Mouse (Mus musculus) forebrain, embryonic 16.5 days (tissue): ENCODE data around the gene Rgp1. TPM values are rescaled to one million over a fixed set of nuclear protein-coding genes. Genes with fewer than 3 reads are reported as not detected.

Experiments
- ATAC-seq: fragments of 200-750 bp; cut with Nextera tagmentation; 2 replicates; pipeline ENCODE4 v1.8.0; 2017; ENCODE audit warnings: mild to moderate bottlenecking, moderate library complexity
- H3K27ac ChIP-seq: fragments of 300-500 bp; sonication (generic); 2 replicates; pipeline ENCODE4 v1.5.1; 2014; ENCODE audit warnings: low read length, control low read depth
- H3K27me3 ChIP-seq: fragments of 300-500 bp; sonication (generic); replicated peaks from 2 replicates; pipeline ENCODE4 v1.6.1; 2014; ENCODE audit warnings: low read length; ENCODE audit not compliant: control insufficient read depth, insufficient read depth
- H3K36me3 ChIP-seq: fragments of 300-500 bp; sonication (generic); 2 replicates; pipeline ENCODE4 v1.6.1; 2014; ENCODE audit not compliant: control insufficient read depth, insufficient read depth
- H3K4me1 ChIP-seq: fragments of 300-500 bp; sonication (generic); replicated peaks from 2 replicates; pipeline ENCODE4 v1.6.1; 2014; ENCODE audit warnings: low read length; ENCODE audit not compliant: control insufficient read depth, insufficient read depth
- H3K4me2 ChIP-seq: fragments of 300-500 bp; sonication (generic); 2 replicates; pipeline ENCODE4 v1.6.1; 2014; ENCODE audit warnings: mild to moderate bottlenecking, low read length, control low read depth
- H3K4me3 ChIP-seq: fragments of 300-500 bp; sonication (generic); replicated peaks from 2 replicates; pipeline ENCODE4 v1.5.1; 2014; ENCODE audit warnings: mild to moderate bottlenecking, low read length, control low read depth
- H3K9ac ChIP-seq: fragments of 300-500 bp; sonication (generic); replicated peaks from 2 replicates; pipeline ENCODE4 v1.6.1; 2014; ENCODE audit warnings: low read depth, low read length, control low read depth
- H3K9me3 ChIP-seq: fragments of 300-500 bp; sonication (generic); 2 replicates; pipeline ENCODE4 v1.6.1; 2016; ENCODE audit warnings: low read length; ENCODE audit not compliant: control insufficient read depth
- WGBS: fragments of 180-500 bp; shearing (Covaris S2); extraction: QIAGEN DNeasy Blood & Tissue Kit; methylation state at CpG from one replicate; pipeline ENCODE4 v1.1.7; 2014; 5-methylcytosine and 5-hydroxymethylcytosine counted together
- polyA plus RNA-seq: library from polyadenylated mRNA; unstranded; fragments of >200 nt; fragmentation: Nextera tagmentation; extraction: Ambion mirVana; gene quantifications from 2 replicates; pipeline ENCODE4 v1.2.1, GENCODE M21; 2015

Gene Rgp1
- polyA plus RNA-seq, result 27.0 and 30.5 TPM in 2 replicates

DNA sequence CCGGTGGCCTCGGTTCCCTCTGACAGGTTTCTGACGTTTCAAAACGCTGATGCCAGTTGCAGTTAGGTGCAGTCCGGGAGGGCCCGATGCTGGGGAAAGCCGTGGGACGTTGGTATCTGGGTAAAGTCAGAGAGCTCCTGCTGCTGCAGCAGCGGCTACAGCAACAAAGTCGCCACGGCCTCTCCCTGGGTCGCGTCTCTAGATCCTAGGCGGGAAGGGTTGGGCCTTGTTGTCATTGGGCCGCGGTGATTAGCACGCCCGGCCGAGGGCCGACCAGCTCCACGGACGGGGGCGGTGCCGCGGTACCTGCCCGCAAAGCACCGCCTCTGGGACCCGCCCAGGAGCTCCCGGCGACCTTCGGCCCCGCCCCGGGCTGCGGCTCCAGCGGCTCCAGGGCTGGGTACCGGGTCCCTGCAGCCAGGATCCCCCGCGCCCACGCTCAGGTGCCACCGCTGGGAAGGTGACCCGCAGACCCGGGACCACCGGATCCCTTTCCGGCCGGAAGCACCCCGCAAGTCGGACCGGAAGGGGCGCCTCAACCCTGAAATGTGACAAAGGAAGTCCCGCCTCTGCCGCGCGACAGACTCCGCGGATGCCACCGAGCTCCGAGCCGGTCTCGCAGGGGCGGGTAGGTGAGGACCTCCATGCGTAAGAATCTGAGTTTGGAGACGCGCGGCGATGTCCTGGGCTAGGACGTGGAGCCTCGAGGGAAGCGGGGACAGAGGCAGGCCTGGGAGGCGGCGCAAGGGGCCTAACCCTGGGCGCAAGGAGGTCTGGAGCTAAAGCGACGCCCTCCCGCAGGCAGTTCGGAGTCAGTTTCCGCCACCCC, at the start of gene Rgp1, which contains the start of gene Gba2:
Gene Rgp1, plus strand, starts transcription at position 340 of the 829 bp plus-strand sequence.
Gene Gba2, minus strand, starts transcription at position 498 of the 829 bp plus-strand sequence.
- Histone ChIP-seq H3K4me3 (peak within 1 kb of the TSS; percentile 95), H3K9me3 (no peaks in the 10 kb centered on the region), H3K36me3 (peaks cover 17% of the 10 kb centered on the region), H3K4me1 (peaks cover 47% of the 10 kb centered on the region), H3K27me3 (no peaks in the 10 kb centered on the region), H3K27ac (peak within 1 kb of the TSS; percentile 76), H3K4me2 (peak within 1 kb of the TSS; percentile 83), H3K9ac (peak within 1 kb of the TSS; percentile 96)
- under 1% methylated on average over 76 of the region's 76 CpGs for WGBS
- ATAC-seq, result peak; percentile 88

DNA sequence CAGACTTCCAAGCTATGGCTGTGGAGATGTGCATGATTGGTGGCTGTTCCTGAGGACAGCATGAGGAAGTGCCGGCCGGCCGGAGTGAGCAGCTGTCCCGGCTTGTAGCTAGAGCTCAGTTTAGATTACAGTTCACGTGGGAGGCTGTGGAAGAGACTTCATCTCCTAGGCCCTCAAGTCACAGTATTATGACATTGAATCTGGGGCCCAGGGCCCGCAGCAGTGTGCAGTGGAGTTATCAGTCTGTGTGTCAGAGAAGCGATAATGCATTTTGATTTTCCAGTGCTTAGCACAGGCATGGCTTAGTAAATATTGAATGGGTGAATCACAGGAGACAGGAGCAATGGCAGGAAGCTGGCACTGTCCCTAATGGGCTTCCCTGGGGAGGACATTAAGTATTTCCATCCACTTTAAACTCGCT, 48.4 kb upstream of the Rgp1 start:
- ATAC-seq, result no peak
- WGBS, result 76% methylated on average over 8 of the region's 8 CpGs

DNA sequence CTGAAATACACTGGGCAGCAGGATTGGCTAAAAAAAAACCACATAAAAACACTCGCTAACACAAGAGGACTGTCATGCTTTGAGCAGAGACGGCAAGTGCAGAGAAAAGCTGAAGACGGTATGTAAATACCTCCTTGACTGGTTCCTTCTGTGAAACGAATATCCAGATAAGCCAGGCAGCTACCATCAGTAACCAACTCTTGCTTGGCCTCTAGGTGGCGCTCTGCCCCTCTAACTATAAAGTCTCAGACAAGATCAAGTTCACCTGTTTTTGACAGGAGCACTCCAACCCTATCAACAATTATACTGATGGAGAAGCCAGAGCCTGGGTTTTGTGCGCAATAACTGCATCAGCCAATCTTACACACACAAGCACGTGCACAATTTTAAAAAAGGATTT, 47.9 kb upstream of the Rgp1 start:
- no peak overlapping the region for H3K4me3 ChIP-seq
- no peak overlapping the region for H3K9ac ChIP-seq
- no peaks in the 10 kb centered on the region; the same call in 1 of the 2 replicates for H3K9me3 ChIP-seq
- no peak for ATAC-seq
- 25% methylated on average over 7 of the region's 7 CpGs for WGBS
- no peak overlapping the region for H3K27ac ChIP-seq
- no peak overlapping the region for H3K4me2 ChIP-seq
- H3K27me3 ChIP-seq, result peaks cover 4% of the 10 kb centered on the region; the same call in 1 of the 2 replicates
- peaks cover 21% of the 10 kb centered on the region for H3K36me3 ChIP-seq
- no peaks in the 10 kb centered on the region for H3K4me1 ChIP-seq

More for the DNA sequence above, 48.4 kb upstream of the Rgp1 start:
- Histone ChIP-seq H3K27ac (no peak overlapping the region), H3K4me2 (no peak overlapping the region), H3K9ac (no peak overlapping the region), H3K4me1 (no peaks in the 10 kb centered on the region), H3K9me3 (no peaks in the 10 kb centered on the region; the same call in 1 of the 2 replicates), H3K36me3 (peaks cover 16% of the 10 kb centered on the region; the same call in 1 of the 2 replicates), H3K27me3 (peaks cover 8% of the 10 kb centered on the region), H3K4me3 (no peak overlapping the region)

DNA sequence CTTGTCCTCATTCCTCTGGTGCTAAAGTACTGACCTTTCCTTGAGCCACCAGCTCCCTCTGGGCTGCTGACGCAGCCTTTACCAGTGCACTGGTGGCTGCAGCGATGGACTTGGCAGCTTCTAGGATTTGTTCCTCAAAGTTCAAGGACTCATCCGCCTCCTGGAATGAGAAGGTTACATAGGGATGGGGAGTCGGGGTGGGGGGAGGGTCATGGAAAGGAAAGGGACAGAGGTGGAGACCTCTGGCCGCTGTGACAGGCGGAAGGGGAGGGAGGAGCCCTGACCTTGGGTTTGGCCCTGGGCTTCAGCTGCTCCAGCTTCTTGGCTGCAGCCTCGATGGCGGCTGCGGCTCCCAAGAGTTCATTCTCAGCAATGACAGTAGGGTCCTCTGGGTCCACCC, 45.2 kb upstream of the Rgp1 start:
- Histone ChIP-seq H3K9me3 (no peaks in the 10 kb centered on the region), H3K4me2 (no peak overlapping the region), H3K27me3 (no peaks in the 10 kb centered on the region), H3K4me3 (no peak overlapping the region), H3K36me3 (peaks cover 40% of the 10 kb centered on the region), H3K4me1 (no peaks in the 10 kb centered on the region), H3K27ac (no peak overlapping the region), H3K9ac (no peak overlapping the region)
- WGBS, result 87% methylated on average over 9 of the region's 9 CpGs
- ATAC-seq, result no peak

DNA sequence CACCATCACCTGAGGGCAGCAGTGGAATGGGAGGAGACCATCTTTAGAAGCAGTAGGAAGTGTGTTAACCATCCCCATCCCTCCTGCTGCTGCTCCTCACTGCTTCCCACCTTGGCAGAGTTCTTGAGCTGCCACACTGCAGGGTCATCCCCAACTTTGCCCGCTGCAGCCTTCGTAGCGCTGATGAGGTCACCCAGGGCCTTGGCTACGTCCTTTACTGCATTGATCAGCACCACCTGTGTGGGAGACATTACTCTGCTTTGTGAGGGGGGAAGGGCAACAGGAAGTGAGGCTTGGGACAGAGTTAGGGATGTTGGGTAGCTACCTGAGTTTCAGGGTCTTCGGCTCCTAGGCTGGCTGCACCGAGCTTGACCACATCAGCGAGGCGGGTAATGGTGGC, 42.9 kb upstream of the Rgp1 start:
- H3K4me2 ChIP-seq, result no peak overlapping the region
- H3K36me3 ChIP-seq, result peaks cover 54% of the 10 kb centered on the region
- ATAC-seq, result no peak
- no peaks in the 10 kb centered on the region for H3K4me1 ChIP-seq
- H3K9me3 ChIP-seq, result no peaks in the 10 kb centered on the region
- 96% methylated on average over 8 of the region's 8 CpGs for WGBS
- H3K27ac ChIP-seq, result no peak overlapping the region
- H3K9ac ChIP-seq, result no peak overlapping the region
- no peaks in the 10 kb centered on the region for H3K27me3 ChIP-seq
- H3K4me3 ChIP-seq, result no peak overlapping the region

DNA sequence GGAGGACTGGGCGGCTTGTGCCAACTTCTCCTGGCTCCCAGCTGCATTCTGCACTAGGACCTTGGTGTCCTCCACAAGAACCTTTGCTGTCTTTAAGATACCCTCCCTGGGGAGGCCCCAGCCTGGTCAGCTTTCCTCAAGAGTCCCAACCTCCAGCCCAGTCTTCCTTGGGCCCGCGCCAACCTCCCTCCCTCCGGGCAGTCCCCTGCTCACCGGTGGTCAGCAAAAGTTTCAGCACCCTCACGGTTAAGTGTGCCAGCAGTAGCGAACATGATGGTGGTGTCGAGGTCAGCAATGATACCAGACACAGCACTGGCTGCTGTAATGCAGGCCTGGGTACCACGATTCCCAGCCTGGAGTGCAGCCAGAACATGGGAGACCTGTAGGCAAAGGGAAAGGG, 42.5 kb upstream of the Rgp1 start:
- H3K36me3 ChIP-seq, result peaks cover 54% of the 10 kb centered on the region
- H3K4me3 ChIP-seq, result no peak overlapping the region
- H3K9me3 ChIP-seq, result no peaks in the 10 kb centered on the region
- H3K4me2 ChIP-seq, result no peak overlapping the region
- ATAC-seq, result no peak
- 93% methylated on average over 9 of the region's 9 CpGs for WGBS
- no peak overlapping the region for H3K9ac ChIP-seq
- H3K27me3 ChIP-seq, result no peaks in the 10 kb centered on the region
- H3K4me1 ChIP-seq, result no peaks in the 10 kb centered on the region
- H3K27ac ChIP-seq, result no peak overlapping the region

DNA sequence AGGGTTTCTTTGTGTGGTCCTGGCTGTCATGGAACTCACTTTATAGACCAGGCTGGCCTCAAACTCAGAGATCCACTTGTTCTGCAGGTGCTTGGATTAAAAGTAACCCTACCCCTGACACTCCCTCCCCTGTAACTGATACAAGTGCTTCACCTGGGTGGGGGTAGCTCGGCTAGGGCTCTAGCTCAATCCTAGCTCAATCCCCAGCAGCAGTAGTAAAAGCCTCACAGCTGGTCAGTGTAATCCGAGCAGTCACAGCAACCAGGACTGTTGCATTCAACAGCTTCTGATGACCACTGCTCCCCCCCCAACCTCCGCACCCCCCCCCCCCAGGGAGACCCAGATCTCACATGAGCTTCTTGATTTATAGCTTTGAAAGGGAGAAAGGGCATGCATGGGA, 36.5 kb upstream of the Rgp1 start:
- Histone ChIP-seq H3K27ac (no peak overlapping the region), H3K4me2 (no peak overlapping the region), H3K36me3 (peaks cover 57% of the 10 kb centered on the region), H3K9me3 (no peaks in the 10 kb centered on the region), H3K4me1 (no peaks in the 10 kb centered on the region), H3K4me3 (no peak overlapping the region), H3K27me3 (no peaks in the 10 kb centered on the region), H3K9ac (no peak overlapping the region)
- ATAC-seq, result no peak
- 89% methylated on average over 3 of the region's 3 CpGs for WGBS

DNA sequence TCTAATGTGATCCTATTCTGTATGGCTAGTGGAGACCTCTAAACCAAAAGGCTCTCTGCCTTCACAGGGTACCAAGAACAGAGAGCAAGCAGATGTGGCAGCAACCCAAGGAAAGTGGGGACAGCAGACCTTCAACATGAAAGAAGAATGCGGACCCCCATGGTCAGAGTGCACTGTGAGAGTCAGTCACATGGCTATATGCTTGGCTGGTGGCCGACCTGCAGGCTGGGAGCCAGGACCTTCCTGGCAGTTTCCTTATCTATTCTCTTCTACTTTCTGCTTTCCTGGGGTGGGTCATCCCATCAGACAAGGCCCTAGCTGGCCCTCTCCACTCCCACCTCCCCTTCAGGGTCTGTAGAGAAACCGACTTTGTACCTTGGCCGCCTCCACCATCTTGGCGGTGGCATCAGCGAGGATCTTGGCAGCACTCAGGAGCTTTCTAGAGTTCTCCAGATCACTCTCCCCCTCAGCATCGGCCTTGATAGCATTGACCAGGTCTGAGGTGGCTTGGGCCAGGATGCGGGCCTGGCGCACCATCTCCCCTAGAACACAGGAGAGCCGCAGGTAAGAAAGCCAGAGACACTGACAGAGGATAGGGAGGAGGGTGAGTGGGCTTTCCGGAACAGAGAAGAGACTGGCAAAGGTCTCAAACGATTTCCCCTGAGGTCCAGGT, 32.0 kb upstream of the Rgp1 start:
- WGBS, result 92% methylated on average over 12 of the region's 12 CpGs
- no peak for ATAC-seq
- Histone ChIP-seq H3K9me3 (no peaks in the 10 kb centered on the region), H3K9ac (no peak overlapping the region), H3K4me2 (no peak overlapping the region), H3K4me3 (no peak overlapping the region), H3K4me1 (no peaks in the 10 kb centered on the region), H3K27me3 (no peaks in the 10 kb centered on the region), H3K36me3 (peaks cover 59% of the 10 kb centered on the region), H3K27ac (no peak overlapping the region)

DNA sequence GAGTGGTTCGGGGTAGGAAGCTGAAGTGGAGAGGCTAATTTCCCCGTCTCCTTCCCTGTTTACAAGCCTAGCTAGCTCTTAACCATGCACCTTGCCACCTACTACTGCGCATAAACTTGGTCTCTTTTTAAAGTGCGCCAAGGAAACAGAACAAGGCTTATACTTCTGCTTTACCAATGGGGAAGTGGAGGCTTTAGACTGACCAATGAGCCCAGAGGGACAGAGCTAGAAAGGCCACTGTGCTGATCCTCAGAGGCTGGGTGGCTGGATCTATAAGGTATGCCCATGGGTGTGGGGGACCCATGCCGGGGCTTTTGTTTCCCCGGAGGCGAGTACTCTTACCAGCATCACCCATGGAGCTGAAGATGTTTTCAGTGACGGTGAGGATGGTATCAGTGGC, 31.4 kb upstream of the Rgp1 start:
- Histone ChIP-seq H3K4me2 (no peak overlapping the region), H3K9me3 (no peaks in the 10 kb centered on the region), H3K9ac (no peak overlapping the region), H3K27me3 (no peaks in the 10 kb centered on the region), H3K4me3 (no peak overlapping the region), H3K4me1 (no peaks in the 10 kb centered on the region), H3K27ac (no peak overlapping the region), H3K36me3 (peaks cover 63% of the 10 kb centered on the region)
- ATAC-seq, result no peak
- 95% methylated on average over 8 of the region's 8 CpGs for WGBS
